Mouse (Mus musculus): ENCODE results near the gene Il27ra.
"Not testable (repeated sequence)": the region's sequence is repeated elsewhere in the genome, so short reads cannot be mapped to it uniquely, and the experiment has no call there.

Gene Il27ra

DNA sequence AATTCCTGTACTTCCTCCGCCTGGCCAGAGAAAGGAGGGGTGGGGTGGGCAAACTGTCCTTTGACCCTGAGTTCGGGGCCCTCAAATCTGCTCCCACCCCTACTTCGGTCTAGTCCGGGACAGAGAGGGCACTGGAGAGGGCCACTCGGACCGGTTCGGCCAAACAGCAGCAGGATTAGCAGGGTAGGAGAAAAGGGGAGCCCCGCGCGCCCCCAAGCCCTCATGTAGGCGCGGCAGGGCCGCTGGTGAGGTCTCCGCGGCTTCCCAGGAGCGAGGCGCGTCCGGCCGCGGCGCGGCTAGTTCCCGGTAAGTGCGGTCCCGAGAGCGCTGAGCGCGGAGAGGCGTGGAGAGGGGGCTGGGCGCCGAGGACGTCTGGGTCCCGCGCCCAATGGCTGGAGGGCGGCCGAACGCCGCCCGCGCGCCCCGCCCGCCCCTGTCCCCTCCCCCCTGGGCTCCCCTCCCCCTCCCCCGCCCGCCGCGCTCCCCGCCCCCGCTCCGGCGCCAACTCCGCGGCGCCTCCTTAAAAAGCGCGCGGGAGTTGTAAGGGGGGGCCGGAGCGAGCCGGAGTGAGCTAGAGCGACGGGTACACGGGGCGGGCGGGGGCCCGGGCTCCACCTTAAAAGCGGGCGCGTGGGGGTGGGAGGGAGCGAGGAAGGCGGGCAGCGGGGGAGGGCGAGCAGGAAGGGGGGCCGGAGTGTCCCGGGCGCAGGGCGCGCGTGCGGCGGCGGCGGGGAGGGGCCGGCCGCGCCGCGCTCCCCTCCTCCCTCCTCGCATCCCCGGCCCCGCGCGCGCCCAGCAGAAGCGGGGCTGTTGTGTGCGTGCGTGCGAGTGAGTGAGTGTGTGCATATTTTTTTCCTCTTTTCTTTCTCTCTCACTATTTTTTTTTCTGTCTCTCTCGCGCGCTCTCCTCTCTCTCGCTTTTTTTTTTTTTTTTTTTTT lies 45.6 kb downstream of the Il27ra start:
- DNase-seq (ENCODE audit: low spot score), result peak; percentile 91

DNA sequence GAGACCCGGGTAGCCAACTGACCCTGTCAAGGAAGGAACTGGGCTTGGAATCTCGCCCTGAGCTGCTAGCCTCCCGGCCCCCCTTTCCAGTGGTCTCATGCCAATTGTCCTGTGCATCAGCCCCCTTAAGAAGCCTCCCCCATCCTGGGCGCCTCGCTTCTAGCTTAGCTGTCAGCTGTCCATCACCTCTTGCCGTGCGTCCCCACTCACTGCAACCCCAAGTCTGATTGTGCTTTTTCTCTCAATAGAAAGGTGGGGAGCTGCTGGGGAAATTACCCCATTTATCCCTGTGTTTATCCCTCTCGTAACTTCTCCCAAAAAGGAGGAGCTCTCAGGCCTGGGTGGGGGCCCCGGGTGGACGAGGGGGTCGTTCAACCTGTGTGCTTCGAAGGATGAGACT lies 46.4 kb downstream of the Il27ra start:
- DNase-seq (ENCODE audit: low spot score), result no peak

DNA sequence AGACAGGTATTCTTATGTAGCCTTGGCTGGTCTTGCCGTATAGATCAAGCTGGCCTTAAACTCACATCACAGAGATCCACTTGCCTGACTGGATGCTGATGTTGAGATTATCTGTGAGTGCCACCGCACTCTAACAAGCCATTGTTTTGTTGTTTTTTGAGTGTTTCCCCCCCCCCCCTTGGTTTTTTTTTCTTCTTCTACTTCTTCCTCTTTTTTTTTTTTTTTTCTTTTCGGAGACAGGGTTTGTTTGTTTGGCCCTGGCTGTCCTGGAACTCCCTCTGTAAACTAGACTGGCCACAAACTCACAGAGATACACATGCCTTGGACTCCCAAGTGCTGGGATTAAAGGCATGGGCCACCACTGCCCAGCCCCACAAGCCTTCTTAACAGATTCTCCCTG lies 48.4 kb downstream of the Il27ra start:
- DNase-seq (ENCODE audit: low spot score), result no peak

DNA sequence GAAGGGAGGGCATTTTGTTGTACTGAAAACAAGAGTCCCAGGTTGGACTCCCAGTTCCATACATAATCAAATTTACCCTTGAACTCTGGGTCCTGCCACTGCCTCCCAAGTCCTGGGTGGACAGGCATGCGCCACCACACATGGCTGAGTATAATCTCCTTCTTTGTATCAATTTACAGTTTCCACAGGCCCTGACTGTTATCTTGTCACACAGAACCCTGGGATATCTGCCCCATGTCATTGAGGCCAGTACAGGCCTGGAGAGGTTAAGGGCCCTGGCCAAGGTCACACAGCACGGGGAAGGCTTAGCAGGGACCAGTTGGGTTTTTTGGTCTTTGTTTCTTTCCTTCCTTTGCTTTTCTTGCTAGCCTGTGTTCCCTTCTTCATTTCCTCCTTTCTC lies 49.9 kb downstream of the Il27ra start:
- no peak for DNase-seq (ENCODE audit: low spot score)

DNA sequence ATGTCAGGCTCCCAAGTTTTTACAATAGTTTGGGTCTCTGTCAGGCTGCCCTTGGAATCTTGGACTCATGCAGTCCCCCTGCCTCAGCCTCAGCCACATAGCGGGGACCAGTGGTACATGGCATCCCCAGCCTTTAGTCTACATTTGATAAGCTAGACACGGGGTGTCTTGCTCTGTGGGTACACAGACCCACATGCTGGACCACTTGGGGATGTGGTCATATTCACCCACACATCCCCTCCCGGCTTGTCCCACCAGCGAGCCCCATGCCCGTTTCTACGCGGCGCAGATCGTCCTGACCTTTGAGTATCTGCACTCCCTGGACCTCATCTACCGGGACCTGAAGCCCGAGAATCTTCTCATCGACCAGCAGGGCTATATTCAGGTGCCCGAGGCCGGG lies 52.2 kb downstream of the Il27ra start:
- no peak for DNase-seq (ENCODE audit: low spot score)

DNA sequence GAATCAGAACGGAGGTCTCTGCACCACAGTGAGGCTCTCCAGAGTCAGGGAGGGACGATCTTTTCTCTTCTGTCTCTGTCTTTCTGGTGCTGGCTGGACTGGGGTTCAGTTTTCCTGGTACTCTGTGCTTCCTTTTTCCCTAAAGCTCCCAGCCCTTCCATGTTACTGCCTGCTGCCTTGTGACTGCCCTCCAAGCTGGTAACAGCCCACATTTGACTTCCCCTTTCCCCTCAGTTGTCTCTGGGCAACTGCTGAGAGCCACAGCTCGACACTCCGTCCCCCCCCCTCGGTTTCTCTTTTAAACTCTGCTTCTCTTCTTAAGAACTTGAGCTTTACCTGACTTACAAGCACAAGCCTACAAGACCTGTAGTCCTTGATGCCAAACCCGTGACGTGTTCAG lies 53.1 kb downstream of the Il27ra start:
- no peak for DNase-seq (ENCODE audit: low spot score)

DNA sequence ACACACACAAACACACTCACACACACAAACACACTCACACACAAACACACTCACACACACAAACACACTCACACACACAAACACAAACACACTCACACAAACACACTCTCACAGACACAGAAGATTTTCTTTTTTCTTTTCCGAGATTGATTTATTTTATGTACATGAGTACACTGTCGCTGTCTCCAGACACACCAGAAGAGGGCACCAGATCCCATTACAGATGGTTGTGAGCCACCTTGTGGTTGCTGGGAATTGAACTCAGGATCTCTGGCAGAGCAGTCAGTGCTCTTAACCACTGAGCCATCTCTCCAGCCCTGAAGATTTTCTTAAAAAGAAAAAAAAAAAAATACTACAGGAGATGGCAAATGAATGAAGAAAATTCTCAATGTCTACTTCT lies 59.2 kb downstream of the Il27ra start:
- DNase-seq (ENCODE audit: low spot score), result not testable (repeated sequence)

DNA sequence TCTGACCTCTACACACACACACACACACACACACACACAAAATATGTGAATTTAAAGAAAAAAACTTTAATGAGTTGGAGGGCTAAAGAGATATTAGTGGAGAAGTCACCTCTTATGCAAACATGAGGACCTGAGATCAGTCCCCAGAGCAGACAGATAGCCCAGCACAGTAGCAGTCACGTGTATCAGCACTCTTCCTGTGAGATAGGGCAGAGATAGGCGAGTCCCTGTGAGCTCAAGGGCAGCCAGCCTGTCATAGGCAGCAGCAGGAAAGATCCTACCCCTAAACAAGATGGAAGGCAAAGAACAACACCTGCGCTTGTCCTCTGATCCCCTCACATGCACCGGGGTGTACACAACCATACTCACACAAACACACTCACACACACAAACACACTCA lies 59.9 kb downstream of the Il27ra start:
- DNase-seq (ENCODE audit: low spot score), result no peak

DNA sequence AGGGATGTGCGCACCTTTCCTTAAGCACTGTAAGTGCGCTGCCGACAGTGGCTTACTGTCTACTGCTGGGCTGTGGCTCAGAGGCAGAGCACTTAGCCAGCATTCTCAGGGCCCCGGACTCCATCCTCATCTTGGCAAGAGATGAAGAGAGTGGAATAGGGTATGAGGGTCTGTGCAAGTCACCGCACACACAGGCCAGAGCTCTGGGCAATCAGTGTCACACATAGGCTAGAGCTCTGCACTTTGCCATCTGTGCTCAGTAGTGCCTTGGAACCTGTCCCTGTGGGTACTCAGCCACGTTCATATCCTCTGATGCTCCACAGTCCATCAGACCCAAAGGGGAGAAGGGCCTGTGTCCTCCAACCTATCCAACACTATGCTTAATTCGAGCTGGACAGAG lies 60.9 kb downstream of the Il27ra start:
- DNase-seq (ENCODE audit: low spot score), result no peak

DNA sequence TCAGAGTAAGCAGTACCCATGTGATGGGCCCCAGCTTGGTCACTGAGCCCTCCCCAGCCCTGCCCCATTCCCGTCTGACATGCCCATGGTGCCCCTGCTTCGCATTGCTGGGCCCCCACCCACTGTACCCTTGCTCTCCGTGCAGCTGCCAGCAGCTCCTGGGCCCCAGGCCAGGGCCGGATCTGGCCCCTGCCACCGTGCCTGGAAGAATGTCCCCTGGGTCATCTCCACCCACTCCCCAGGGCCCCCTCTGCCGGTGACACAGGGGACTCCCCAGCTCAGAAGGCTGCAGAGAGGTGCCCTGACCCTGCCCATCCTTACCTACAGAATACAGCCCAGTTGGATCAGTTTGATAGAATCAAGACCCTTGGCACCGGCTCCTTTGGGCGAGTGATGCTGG lies 61.5 kb downstream of the Il27ra start:
- DNase-seq (ENCODE audit: low spot score), result no peak

Data from embryo, embryonic 10.5 days (tissue).